Mouse (Mus musculus) mesoderm, embryonic 11.5 days (tissue): ENCODE data around the gene Pdss2.

ENCODE experiments used
- DNase-seq: peaks from one replicate; pipeline ENCODE4 v3.0.0-alpha.2; 2012; ENCODE audit warnings: low read depth, low spot score

Pdss2 gene

GRCm38 (mm10) chr10:43220910-43221625 is at the start of gene Pdss2:
Gene Pdss2 (plus strand): TSS chr10:43221486.
- peak; percentile 94 for DNase-seq

- DNase-seq = no peak
These were observed 49.2 kb upstream of the Pdss2 start for GRCm38 (mm10) chr10:43172066-43172465.

GRCm38 (mm10) chr10:43172554-43172953 is 48.7 kb upstream of the Pdss2 start:
- no peak for DNase-seq

- DNase-seq = no peak
These were observed 48.0 kb upstream of the Pdss2 start for GRCm38 (mm10) chr10:43173141-43173827.

GRCm38 (mm10) chr10:43173828-43174325 is 47.4 kb upstream of the Pdss2 start:
- no peak for DNase-seq

GRCm38 (mm10) chr10:43174326-43175155 is 46.7 kb upstream of the Pdss2 start, which contains the start of the genes Sobp and 9030612E09Rik:
Gene Sobp (minus strand): TSS chr10:43174530.
Gene 9030612E09Rik (plus strand): TSS chr10:43174704.
- DNase-seq = peak; percentile 78

GRCm38 (mm10) chr10:43175156-43175601 is 46.1 kb upstream of the Pdss2 start:
- DNase-seq = no peak

GRCm38 (mm10) chr10:43180313-43180912 is 40.9 kb upstream of the Pdss2 start:
- no peak for DNase-seq

GRCm38 (mm10) chr10:43200206-43200605 is 21.1 kb upstream of the Pdss2 start:
- DNase-seq = no peak

GRCm38 (mm10) chr10:43203865-43204264 is 17.4 kb upstream of the Pdss2 start:
- DNase-seq = no peak

- peak; percentile 43 for DNase-seq
These were observed 9.4 kb upstream of the Pdss2 start for GRCm38 (mm10) chr10:43211866-43212265.

GRCm38 (mm10) chr10:43217361-43217900 is 3.9 kb upstream of the Pdss2 start:
- no peak for DNase-seq

- DNase-seq = no peak
These were observed 807 bp upstream of the Pdss2 start for GRCm38 (mm10) chr10:43220479-43220878.

- DNase-seq = no peak
These were observed 373 bp downstream of the Pdss2 start for GRCm38 (mm10) chr10:43221659-43222058.

GRCm38 (mm10) chr10:43223391-43223790 is 2.1 kb downstream of the Pdss2 start:
- DNase-seq = no peak

- DNase-seq = no peak
These were observed 5.1 kb downstream of the Pdss2 start for GRCm38 (mm10) chr10:43226391-43226790.

- no peak for DNase-seq
These were observed 8.0 kb downstream of the Pdss2 start for GRCm38 (mm10) chr10:43229236-43229635.

GRCm38 (mm10) chr10:43234522-43234921 is 13.2 kb downstream of the Pdss2 start:
- DNase-seq = no peak

- DNase-seq = no peak
These were observed 13.7 kb downstream of the Pdss2 start for GRCm38 (mm10) chr10:43235011-43235410.

- no peak for DNase-seq
These were observed 14.7 kb downstream of the Pdss2 start for GRCm38 (mm10) chr10:43235758-43236669.
